Mouse (Mus musculus): Measurements from ENCODE around the gene Maml2.
A peak's percentile ranks its signal among the peaks of the same experiment; 100 is the strongest.

Maml2 gene

GRCm38 (mm10) chr9:13297668-13298512 is at the start of gene Maml2:
Gene Maml2, plus strand, starts transcription at chr9:13297957.
- peak; percentile 77 for DNase-seq (ENCODE audit: low read depth)

DNA sequence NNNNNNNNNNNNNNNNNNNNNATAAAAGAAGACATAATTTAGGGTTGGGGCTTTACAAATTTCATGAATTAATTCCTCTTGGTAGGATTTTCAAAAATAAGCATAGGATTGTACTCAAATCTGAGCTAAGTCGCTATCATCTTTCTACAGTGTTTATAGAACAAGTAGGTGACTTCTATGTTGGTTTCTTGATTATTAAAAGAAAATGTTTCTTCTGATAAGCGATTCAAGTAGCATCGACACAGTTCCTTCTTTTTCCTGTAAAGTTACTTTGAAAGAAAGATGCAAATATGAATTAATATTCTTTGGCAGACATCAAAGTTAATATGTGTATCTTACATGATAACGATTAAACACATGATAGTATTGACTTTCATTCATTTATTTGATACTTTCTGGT is 49.7 kb upstream of the Maml2 start:
- no peak for DNase-seq (ENCODE audit: low read depth)

DNA sequence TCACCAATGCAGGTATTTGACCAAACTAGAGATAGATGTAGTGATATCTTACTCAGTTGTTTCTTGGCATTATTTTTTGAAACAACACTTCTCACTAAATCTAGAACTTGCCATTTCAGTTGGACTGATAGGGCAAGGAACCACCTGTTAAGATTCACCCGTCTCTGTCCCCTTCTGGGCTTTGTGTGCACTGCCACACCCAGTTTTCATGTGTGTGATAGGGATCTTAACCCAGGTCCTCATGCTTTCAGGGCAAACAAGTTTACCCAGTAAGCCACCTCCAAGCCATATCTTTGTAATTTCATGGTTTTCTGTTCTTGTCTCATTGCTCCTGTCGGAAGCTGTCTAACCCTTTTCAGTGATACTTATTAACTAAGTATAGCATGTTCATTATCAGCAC is 46.5 kb upstream of the Maml2 start:
- DNase-seq (ENCODE audit: low read depth) = no peak

DNA sequence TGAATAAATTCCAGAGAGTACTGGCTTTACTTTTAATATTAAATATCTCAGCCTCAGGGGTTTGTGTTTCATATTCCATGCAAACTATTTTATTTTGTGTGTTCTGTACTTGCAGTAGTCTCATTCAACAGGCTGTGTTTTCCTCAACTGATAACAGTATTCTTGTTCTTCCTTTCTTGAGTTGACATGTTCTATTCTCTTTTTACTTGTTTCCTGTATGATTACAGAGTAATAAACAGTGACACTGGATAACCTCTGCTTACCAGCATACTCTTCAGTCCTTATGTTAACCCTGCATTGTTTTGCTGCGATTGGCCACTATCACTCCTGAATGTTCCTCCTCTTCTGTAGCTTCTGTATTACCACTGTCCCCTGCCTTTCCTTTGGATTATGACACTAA is 41.0 kb upstream of the Maml2 start:
- DNase-seq (ENCODE audit: low read depth) = no peak

GRCm38 (mm10) chr9:13258173-13258572 is 39.6 kb upstream of the Maml2 start:
- DNase-seq (ENCODE audit: low read depth) = no peak

GRCm38 (mm10) chr9:13260980-13261379 is 36.8 kb upstream of the Maml2 start:
- DNase-seq (ENCODE audit: low read depth) = no peak

DNA sequence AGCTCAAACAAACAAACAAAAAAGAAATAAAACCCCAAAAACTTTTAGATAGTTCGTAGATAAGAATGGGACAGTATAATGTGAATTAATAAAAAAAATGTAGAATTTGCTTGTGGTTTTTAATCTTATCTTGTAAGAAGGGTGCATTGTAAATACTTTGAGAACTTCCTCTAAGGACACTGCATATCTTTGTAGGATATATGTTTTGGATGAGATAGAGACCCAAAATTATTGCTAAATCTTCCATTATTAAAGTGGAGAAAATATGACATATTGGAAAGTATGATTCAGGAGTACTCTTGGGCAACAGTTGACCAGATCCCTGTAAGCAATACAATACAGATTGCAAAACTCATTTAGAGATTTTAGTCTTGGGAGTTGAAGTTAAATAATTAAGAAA is 24.5 kb upstream of the Maml2 start:
- DNase-seq (ENCODE audit: low read depth) = no peak

GRCm38 (mm10) chr9:13287482-13287881 is 10.3 kb upstream of the Maml2 start:
- no peak for DNase-seq (ENCODE audit: low read depth)

DNA sequence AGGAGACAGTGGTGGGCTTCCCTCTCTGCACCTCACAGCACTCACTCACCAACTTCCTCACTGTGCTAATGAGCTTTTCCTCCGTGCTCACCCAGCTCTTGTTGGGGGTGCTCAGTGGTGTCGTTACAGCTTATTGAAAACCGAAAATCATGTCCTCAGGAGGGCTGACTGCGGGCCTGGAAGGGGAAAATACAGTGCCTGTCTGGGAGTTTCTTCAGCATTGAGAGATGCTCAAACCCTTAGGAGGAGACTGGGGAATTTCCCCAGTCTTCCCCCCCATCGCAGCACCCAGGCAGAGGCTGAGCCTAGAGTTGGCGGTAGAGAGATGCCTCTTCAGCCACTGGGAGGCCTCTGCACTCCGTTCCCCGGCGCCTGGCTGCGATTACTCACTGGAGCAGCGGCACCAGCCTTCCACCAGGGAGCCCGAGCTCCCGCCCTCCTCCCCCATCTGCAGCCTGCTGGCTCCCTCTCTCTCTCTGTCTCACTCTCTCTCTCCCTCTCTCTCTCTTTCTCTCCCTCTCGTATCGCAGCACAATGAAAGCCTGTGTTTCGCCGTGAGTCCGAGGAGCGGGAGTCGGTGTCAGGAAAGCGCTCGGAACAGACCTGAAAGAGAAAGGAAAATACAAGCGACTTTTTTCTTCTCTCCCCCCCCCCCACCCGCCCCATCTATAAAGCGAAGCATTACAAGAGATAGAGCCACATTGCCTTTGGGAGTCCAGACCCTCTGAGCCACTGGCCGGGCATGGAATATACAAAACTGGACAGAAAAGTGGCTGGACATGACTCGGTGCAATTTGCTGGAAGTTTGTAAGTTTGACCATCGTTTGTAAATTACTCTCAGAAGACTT is 1.3 kb upstream of the Maml2 start:
- DNase-seq (ENCODE audit: low read depth) = peak; percentile 92

DNA sequence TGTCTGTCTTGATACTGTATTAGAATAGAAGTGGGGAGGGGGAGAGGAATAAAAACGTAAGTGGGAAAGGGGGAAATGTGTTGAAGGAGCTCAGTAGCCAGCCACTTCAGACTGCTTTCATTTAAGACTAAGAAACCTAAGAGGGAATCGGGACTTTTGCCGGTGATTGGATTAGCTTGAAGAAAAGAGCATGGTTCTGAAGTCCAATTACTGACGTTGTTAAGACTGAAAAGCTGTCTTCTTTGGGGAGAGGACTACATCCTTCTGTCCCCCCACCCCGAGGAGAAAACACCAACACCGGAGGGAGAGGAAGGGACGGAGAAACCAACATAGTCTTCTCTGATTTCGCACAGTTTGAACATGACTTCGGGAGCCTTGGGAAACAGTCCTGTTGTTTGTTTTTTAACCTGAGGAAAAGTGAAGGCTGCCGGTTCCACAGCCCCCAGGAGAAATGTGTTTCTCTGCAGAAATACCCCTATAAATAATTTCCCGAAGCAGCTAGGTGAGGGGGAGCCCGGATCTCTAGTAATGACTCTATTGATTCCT is 562 bp upstream of the Maml2 start:
- peak; percentile 63 for DNase-seq (ENCODE audit: low read depth)

- DNase-seq (ENCODE audit: low read depth) = peak; percentile 52
Measured at GRCm38 (mm10) chr9:13298513-13298878, 739 bp downstream of the Maml2 start.

DNA sequence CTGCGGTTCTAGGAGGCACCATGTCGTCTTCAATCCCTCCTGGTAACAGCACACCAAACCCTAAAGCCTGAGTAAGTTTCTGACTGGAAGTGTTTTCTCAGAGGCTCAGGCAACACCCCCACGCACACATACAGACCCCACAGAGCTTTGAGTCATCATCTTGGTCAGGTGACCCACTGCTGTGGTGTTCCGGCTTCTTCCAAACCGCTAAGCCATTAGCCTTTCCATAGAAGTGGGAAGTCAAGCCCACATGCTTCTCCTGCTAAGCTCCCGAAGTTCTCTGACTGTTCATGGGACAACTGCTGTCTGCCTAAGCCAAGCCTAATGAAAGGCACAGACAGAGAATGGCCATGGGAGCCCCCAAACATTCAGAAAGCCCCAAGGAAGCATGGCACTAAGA is 1.4 kb downstream of the Maml2 start:
- peak; percentile 43 for DNase-seq (ENCODE audit: low read depth)

GRCm38 (mm10) chr9:13300041-13300441 is 2.3 kb downstream of the Maml2 start:
- peak; percentile 73 for DNase-seq (ENCODE audit: low read depth)

DNA sequence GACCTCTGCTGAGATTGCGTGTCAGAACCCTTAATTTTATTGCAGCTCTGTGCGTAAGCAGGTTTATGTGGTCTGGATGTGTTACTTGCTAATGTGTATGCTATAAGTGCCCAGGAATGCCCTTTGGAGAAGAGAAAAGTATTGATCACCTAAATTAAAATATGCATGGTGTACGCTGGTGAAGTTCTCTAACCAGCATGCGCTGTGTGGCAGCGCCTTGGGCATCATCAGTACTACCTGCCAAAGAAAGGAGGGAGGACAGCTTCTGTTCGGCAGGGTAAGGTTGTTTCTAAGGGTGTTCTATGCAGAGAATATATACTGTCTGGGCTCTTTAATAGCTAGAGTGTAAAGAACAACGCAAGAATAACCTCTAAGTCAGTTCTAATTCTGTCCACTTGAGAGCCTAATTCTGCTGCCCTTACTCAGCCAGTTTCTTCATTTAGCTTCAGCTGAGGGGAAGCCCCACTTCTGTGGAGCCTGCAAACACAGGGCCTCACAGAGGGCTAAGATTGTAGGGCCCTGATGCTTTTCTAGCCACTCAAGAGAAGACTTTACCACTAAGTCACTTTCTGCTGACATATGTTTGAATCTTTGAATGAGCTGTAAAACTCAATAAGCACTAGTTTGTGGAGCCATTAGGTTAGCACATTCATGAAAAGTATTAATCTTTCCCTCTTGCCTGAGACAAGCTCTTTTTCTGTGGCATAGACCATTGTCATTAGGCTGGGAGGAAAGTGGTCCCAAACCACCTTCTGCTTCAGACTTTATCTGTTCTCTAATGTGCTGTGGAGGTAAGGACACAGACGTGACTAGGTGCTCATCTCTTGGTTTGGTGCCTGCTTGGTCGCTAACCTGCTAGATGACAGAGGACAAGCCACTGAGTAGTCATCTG is 3.4 kb downstream of the Maml2 start:
- DNase-seq (ENCODE audit: low read depth) = peak; percentile 71

DNA sequence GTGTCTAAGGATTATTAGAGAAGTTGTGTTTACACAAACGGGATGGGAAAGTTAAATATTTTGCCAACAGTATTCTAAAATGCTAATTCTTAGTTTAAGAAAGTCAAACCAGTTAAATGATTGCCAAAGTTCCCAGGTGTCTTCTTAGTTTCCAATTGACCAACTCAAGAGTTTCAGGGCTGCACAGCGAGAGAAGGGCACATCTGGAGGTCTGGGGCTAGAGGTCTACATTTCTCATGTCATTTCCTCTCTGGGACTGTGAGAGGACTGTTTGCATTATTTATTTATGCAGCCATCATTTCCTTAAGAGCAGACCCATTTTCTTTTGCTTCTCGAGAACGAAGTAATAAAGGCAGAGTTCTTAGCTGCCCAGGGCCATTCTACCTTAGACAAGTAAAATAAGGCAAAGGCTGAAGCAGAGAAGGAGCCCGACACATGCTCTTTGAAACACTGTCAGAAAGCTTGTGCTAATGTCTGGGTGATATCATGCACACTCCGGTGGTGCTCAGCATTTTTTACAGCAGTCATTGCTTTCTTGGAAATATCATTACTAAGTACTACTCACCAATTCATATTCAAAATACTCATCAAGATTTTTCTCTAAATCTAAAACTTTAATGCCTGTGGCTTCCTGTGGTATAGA is 4.5 kb downstream of the Maml2 start:
- peak; percentile 42 for DNase-seq (ENCODE audit: low read depth)

- DNase-seq (ENCODE audit: low read depth) = peak; percentile 13
Measured at GRCm38 (mm10) chr9:13303099-13303771, 5.5 kb downstream of the Maml2 start.

DNA sequence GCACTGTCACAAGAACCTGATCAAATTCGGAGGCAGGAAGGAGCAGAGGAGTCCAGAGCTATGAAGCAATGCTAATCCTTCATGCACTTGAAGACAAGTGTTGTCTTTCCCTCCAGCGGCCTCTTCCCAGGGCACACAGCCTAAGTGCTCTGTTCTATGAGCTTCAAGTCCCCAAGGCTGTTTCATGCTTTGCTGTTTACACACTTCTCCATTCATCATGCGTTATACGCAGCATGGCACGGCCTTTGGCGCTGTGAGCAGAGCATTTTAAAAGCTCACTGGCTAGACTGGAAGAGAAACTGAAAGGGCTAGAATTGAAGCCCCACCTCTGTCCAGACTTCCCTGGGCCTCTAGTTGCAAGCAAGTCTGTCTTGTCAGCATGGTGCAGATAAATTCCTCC is 6.2 kb downstream of the Maml2 start:
- DNase-seq (ENCODE audit: low read depth) = peak; percentile 62

GRCm38 (mm10) chr9:13306471-13306870 is 8.7 kb downstream of the Maml2 start:
- DNase-seq (ENCODE audit: low read depth) = no peak

- no peak for DNase-seq (ENCODE audit: low read depth)
Measured at GRCm38 (mm10) chr9:13307226-13307625, 9.5 kb downstream of the Maml2 start.

GRCm38 (mm10) chr9:13308718-13309117 is 11.0 kb downstream of the Maml2 start:
- DNase-seq (ENCODE audit: low read depth) = no peak

- DNase-seq (ENCODE audit: low read depth) = no peak
Measured at GRCm38 (mm10) chr9:13309807-13310206, 12.1 kb downstream of the Maml2 start.

Data from induced T-regulatory cell, adult 2 months (primary cell).